Comparison of ENCODE assay signal across 29 mouse cellular contexts in genomic region chr13:17779923-17780322, GRCm38 (mm10). TPM values are rescaled to one million over a fixed set of nuclear protein-coding genes. Genes with fewer than 3 reads are reported as not detected.
DNase-seq lines count a peak whose midpoint lies in the region; ATAC-seq and TF ChIP-seq lines count a peak whose summit lies in the region.
"Had no signal": no experiment of that assay in that cellular context is flagged by ENCODE, and none has a peak within 500 bp of the region (broad histone marks: within the 10 kb centered on the region; RNA-seq: fewer than 3 reads in every experiment).

No protein-coding gene starts in this region.

- H3K9me3 ChIP-seq in G1E (replicated peaks) = 0 out of 2 replicates have a peak, but pooled peaks cover 2% of the 10 kb centered on the region
- H3K9me3 ChIP-seq: embryonic facial prominence, embryonic 12.5 days; embryonic facial prominence, embryonic 15.5 days; heart, embryonic 12.5 days; heart, embryonic 15.5 days had no signal

- no peak for TF ChIP-seq CTCF in G1E (IDR thresholded peaks at IDR 0.05; ENCODE audit: low read depth, low read length)
- no peak for TF ChIP-seq CTCF in left cerebral cortex, adult 2 months (IDR thresholded peaks at IDR 0.05)

- no peak for DNase-seq in G1E (ENCODE audit: low spot score)
- DNase-seq in splenic B cell, adult 2 months (ENCODE audit: low read depth, low spot score) = peak; percentile 48
- DNase-seq in left cerebral cortex, adult 2 months (ENCODE audit: extremely low spot score in 1 of 2, low spot score in 2 of 2) = no peak
- no peak for DNase-seq in thymus, adult 18-20 months
- no peak for DNase-seq in right cerebral cortex, adult 2 months (ENCODE audit: low spot score in 2 of 2)
- DNase-seq: adrenal gland, postnatal 10 days; adrenal gland, postnatal 36 days; cerebellum, adult 2 months; cerebellum, adult 9-11 months; cerebellum, postnatal 36 days; forebrain, postnatal 0 days; gastrocnemius, adult 2 months; gastrocnemius, postnatal 14 days; heart, adult 18-20 months; heart, postnatal 10 days; heart, postnatal 36 days had no signal

- H3K4me1 ChIP-seq in G1E (ENCODE audit: insufficient read depth, low read depth, low read length) = peaks cover 28% of the 10 kb centered on the region
- H3K4me1 ChIP-seq: embryonic facial prominence, embryonic 12.5 days; embryonic facial prominence, embryonic 15.5 days had no signal

- H3K27ac ChIP-seq in left cerebral cortex, adult 2 months = no peak overlapping the region
- H3K27ac ChIP-seq: embryonic facial prominence, embryonic 12.5 days; embryonic facial prominence, embryonic 15.5 days; gastrocnemius, adult 2 months; heart, embryonic 15.5 days; hindbrain, embryonic 14.5 days; hindbrain, postnatal 0 days had no signal

- no peaks in the 10 kb centered on the region for H3K27me3 ChIP-seq in G1E (ENCODE audit: insufficient read depth, low read length)
- H3K27me3 ChIP-seq in splenic B cell, adult 2 months (ENCODE audit: control insufficient read depth, insufficient read depth, low read length, poor library complexity, severe bottlenecking) = no peaks in the 10 kb centered on the region
- H3K27me3 ChIP-seq: embryonic facial prominence, embryonic 12.5 days; embryonic facial prominence, embryonic 15.5 days; heart, embryonic 12.5 days; heart, embryonic 15.5 days had no signal

- ATAC-seq in G1E (ENCODE audit: extremely low read depth, insufficient number of reproducible peaks, low FRiP score, poor library complexity, severe bottlenecking) = peak; percentile 49
- peak; percentile 63; the same call in 1 of the 2 replicates for ATAC-seq in common myeloid progenitor, adult 5-6 weeks (replicated peaks; ENCODE audit: low read depth, poor library complexity, severe bottlenecking)
- peak; percentile 60; the same call in 1 of the 2 replicates for ATAC-seq in megakaryocyte, adult 5-6 weeks (ENCODE audit: poor library complexity, severe bottlenecking)
- ATAC-seq: activated CD4-positive, CD25-positive, alpha-beta regulatory T cell, adult 4 months; CD4-positive, CD25-positive, alpha-beta regulatory T cell, adult 4 months; forebrain, embryonic 14.5 days; forebrain, postnatal 0 days; hindbrain, postnatal 0 days; inflammation-experienced regulatory T-cells, adult 6 months; intestine, postnatal 0 days had no signal

- intact Hi-C loops in left cerebral cortex, adult 2 months (cut with DNase I) = no loop called here

- peaks cover 18% of the 10 kb centered on the region for H3K36me3 ChIP-seq in G1E (replicated peaks)
- H3K36me3 ChIP-seq in splenic B cell, adult 2 months (ENCODE audit: control insufficient read depth, insufficient read depth, low read length, poor library complexity, severe bottlenecking) = no peaks in the 10 kb centered on the region
- H3K36me3 ChIP-seq: embryonic facial prominence, embryonic 15.5 days had no signal

- H3K4me3 ChIP-seq in G1E (ENCODE audit: low read depth, low read length) = no peak overlapping the region
- H3K4me3 ChIP-seq in left cerebral cortex, adult 2 months = no peak overlapping the region
- H3K4me3 ChIP-seq: embryonic facial prominence, embryonic 12.5 days; embryonic facial prominence, embryonic 15.5 days; gastrocnemius, adult 2 months; heart, embryonic 12.5 days; heart, embryonic 15.5 days had no signal

RNA-seq across cellular contexts. Expression of gene Cdk13, which starts 25.0 kb away (rescaled TPM):
- total RNA-seq in G1E (2014; fragmentation: Nextera tagmentation) (166 and 181 TPM in 2 replicates), G1E (2017) (70.3 and 71.7 TPM in 2 replicates)
- 227 and 324 TPM in 2 replicates for polyA plus RNA-seq in G1E (2012)
- total RNA-seq in common myeloid progenitor, adult 5-6 weeks (2017) = 101 and 120 TPM in 2 replicates
- total RNA-seq in megakaryocyte, adult 5-6 weeks (2015) = 94.3 and 96.4 TPM in 2 replicates
- total RNA-seq in megakaryocyte, adult 5-6 weeks (2017) = 90.3 and 101 TPM in 2 replicates
- 10 to 100 TPM; 55.9 to 71.6 TPM for total RNA-seq in left cerebral cortex, adult 2 months (2021)
